Mouse (Mus musculus) layer of hippocampus, adult 18-20 months (tissue): Measurements from ENCODE around the gene Gan. TPM values are rescaled to one million over a fixed set of nuclear protein-coding genes. Genes with fewer than 3 reads are reported as not detected.

Experiments used
- DNase-seq, 2 experiments: peaks; one replicate each; pipeline ENCODE4 v3.0.0; 2022; ENCODE audit warnings: low spot score in 2 of 2
- long read RNA-seq: library from polyadenylated mRNA; stranded (forward); transcript quantifications from one replicate; pipeline ENCODE4 v2.0.0, GENCODE M21; 2021
- total RNA-seq, 2 experiments: library from RNA; stranded (reverse); gene quantifications; 2 replicates each; pipeline ENCODE4 v1.2.3; 2021

Gan gene
- 10 to 100 TPM; 18.5 to 19.4 TPM for total RNA-seq
- long read RNA-seq, partial matches to known transcripts = 0 of 8 reads
- long read RNA-seq, other reads (novel, unspliced or antisense) = 6 of 8 reads

DNA sequence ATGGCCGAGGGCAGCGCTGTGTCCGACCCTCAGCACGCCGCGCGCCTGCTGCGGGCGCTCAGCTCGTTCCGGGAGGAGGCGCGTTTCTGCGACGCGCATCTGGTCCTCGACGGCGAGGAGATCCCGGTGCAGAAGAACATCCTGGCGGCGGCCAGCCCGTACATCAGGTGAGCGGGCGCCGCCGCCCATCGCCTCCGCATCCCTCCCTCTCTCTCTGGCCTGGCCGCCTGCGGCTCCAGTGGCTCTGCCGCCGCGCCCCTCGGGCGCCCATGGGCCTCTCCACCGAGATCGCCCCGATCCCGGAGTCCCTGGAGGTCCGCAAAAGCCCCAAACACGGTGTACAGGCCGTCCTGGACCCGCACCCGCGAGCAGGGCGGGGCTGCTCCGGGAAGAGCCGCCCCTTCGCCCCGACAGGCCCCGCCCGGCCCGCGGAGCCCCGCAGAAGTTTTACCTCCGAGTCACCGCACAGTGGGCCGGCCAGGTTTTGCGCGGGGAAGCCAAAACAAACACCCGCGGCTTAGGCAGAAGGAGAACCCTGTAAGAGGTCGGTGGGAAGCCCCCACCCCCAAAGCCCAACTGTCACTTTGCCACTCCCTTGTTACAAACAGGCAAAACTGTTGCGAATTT is at the start of gene Gan:
TSS of gene Gan (plus strand) at position 1 of the 627 bp plus-strand sequence.
- no peak for DNase-seq

DNA sequence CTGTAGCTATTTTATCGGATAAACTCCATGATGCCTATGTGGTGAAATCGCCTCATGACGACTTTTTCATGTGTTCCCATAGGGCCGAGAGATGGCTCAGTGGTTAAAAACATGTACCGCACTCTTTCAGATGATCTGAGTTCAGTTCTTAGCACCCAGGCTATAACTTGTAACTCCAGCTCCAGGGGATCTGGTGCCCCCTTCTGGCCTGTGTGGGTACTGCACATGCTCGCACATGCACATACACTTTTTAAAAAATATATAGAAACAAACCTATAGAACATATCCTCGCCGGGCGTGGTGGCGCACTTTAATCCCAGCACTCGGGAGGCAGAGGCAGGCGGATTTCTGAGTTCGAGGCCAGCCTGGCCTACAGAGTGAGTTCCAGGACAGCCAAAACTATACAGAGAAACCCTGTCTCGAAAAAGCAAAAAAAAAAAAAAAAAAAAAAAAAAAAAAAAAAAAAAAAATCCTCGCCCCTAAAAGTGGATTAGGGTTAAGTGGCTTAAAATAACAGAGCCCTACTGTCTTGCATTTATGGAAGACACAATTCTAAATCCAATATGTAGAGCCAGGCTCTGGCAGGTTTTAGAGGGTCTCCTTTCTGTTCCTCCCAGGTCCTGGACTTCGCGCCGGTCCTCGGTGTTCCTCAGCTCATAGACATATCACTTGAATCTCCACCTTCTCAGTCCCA is 48.8 kb upstream of the Gan start:
- no peak for DNase-seq

DNA sequence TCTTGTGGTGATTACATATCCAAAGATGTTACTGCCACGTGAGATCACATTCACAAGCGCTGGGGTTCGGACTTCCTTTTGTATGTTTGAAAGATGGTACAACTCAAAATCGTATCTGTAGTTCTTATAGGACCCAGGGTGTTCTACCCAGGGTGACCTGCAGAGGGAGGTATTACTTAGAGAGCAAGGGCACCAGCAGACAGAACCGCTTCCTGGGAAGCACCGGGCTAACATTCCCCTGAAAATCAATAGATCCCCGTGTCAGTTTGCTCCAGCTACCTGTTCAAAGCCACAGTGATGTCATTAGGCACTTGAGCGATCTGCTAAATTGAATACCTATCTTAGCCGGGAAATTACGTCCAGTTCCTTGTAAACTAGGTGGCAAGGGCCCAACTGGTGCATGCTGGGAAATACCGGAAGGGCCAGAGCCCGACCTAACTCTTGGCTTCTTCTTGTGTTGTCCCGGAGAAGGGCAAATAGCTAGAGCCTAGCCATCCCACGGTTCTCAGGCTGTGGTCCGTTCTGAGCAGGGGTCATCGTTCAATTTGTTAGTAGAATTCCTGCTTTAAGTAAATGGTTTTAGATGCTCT is 48.0 kb upstream of the Gan start:
- peak in 1 of 2 experiments; percentile 69 for DNase-seq

DNA sequence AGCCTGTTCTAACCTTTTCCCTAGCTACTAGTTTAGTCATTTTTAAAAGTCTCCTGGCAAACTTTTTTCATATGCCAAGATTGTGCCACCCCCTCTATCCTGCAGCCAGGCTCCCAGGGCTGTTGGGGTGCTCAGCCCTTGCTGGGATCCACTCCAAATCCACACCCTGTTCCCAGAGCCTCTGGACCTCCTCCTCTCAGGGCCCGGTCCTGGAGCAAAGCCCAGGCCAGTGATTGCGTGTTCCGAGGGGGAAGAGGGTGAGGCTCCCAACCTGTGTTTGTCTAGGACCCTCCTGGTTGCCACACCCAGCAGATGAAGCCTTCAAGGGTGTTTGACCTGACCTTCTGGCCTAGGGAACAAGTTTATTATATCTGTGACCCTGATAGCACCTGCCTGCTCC is 46.3 kb upstream of the Gan start:
- no peak for DNase-seq

DNA sequence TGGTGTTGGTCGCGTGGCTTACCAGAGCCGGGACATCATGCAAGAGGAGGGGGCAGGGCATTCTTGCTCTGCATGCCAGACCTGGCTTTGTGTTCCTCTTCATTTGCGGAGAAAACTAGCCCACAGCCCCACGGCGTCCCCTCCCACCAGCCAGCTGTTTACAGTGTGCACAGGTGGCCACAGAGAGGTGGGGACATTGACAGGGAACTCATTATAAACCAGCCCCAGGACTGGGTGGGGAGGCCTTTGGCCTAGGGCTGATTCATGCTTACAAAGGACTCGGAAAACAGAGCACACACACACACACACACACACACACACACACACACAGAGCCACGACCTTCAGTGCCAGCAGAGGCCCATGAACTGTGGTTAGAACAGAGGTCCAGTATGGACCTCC is 45.7 kb upstream of the Gan start:
- DNase-seq = no peak

DNA sequence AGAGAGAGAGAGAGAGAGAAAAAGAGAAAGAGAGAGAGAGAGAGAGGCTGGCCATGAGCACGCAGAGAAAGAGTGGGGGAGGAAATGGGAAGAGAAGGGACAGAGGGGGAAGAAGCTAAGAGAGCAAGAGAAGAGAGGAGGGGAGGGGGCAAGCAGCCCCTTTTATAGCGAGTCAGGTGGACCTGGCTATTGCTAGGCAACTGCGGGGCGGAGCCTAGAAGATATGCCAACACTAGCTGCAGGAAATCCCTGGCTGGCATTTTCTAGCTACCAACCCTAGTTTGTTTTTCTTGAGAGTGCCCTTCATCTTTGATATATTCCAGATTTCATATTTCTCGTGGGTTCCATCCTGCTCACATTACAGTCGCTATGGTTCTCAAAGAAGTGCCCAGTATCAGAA is 42.8 kb upstream of the Gan start:
- DNase-seq = no peak

DNA sequence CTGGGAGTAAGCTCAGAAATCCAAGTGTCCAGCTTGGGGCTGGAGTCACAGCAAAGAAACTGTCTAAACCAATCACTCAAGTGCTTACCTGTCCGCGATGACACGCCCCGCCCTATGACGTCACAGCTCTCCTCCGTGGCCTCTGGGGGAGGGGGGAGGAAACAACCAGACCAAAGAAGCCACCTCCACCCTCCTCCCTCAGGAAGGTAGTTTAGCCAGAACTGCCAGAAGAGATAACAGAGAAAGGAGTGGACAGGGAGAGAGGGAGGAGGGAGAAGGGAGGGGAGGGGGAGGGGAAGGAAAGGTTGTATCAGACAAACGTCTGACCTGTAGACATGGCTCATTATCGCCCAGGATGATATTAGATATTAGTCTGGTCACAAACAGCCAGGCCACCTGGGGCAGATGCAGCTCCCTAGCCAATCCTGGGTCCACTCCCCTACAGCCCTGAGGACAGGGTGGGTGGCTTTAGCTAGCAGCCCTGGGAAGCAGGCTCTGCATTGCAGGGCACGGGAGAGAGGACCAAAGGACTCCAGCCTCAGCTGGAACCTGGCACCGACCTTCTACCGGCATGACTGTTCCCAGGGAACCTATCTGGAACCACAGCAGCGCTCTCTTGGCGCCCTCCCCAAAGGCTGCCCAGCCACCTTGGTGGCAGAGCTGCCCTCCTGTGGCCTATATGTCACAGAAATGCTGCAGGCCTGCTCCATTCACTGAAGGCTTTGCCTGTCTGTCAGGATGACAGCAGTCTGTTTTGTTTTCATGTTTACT is 42.1 kb upstream of the Gan start:
- DNase-seq = no peak

DNA sequence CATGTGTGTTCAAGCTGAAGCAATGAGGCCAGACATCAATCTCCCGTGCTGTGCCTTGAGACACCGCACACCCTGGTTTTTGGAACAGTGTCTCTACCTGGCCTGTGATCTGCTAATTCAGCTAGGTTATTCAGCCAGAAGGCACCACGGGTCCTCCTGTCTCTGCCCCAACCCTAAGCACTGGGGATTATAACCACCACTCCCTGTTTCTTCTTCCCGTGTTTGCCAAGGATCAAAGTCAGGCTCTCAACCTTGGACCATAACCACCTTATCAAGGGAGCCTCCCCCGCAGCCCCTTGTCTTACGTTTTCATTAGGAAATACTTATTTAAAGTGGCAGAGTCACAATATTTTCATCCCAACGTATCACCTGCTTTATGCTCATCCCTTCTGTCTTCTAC is 41.4 kb upstream of the Gan start:
- DNase-seq = no peak

DNA sequence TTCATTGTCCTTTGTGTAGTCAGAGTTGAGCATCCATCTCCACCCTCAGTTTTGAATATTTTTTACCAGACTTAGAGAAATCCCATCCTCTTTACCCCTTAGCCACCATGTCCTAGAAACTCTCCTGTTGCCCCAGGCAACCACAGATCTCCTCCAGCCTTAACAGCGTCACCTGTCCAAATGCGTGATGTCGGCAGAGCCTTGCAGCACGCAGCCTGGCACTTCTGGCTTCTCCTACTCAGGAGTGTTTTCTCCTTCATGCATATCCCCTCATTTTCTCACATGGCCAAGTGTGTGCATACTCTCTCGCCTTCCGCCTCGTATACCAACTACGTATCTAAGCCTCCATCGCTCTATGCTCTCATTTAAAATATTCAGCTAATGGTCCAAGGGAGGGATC is 39.5 kb upstream of the Gan start:
- no peak for DNase-seq

DNA sequence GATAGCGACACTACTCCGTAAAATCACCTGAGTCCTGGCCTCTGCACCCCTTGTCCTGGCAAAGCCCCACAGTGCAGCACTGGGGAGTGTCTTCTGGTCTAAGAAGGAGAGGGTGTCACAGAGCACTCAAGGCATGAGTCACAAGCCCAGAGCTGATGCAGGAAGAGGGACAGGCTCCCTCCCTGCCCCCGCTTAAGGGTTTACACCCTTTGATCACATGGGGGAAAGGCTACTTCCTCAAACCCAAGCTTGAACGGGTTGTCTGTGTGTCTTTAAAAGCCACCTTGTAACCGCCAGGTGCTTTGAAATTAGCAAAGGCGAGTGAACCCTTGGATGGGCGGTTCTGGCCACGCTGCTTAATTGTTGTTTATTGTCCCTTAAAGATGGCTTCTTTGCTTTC is 36.7 kb upstream of the Gan start:
- no peak for DNase-seq

DNA sequence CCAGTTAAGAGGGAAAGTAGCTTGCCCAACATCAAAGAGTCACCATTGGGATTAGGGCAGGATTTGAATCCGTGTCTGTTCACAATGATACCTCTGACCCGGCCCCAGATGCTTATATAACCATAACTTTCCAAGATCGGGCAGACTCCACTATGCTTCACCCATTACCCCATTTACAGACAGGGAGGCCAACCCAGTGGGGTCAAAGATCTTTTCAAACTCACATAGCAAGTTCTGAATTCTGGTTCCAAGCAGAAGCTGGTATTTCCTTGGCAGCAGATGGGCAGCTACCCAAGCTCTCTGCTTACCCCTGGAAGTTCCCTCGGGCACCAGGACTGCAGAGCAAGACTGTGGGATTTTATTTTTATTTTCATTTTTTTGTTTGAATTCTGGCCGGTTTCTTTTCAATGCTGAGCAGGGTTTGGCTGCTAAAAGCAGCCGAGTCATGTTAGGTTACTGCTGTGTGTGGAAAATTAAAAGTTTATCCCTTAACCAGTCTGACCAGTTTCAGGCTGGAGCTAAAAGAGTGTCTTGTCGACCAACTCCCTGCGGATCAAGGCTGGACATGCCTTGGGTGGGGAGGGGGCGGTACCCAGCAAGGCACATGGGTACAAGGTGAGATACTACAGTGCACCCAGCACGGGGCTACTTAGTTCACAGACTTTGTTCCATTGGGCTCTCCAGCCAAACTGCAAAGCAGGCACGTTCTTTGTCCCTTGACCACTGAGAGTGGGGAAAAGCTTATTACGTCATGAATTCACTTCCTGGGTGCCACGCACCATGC is 33.9 kb upstream of the Gan start:
- no peak for DNase-seq

DNA sequence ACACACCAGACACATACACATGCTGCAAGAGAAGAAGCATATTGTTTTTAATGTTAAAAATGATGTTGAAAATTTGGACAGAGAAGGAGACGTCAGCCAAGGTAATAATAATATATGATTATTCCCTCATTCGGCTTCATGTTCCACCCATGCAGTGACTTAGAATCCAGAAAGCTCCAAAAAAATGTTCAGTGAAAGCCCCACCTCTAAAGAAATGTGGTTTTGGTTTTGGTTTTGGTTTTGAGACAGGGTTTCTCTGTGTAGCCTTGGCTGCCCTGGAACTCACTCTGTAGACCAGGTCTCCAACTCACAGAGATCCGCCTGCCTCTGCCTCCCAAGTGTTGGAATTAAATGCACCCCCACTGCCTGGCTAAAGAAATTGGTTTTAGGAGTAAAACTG is 32.1 kb upstream of the Gan start:
- no peak for DNase-seq

DNA sequence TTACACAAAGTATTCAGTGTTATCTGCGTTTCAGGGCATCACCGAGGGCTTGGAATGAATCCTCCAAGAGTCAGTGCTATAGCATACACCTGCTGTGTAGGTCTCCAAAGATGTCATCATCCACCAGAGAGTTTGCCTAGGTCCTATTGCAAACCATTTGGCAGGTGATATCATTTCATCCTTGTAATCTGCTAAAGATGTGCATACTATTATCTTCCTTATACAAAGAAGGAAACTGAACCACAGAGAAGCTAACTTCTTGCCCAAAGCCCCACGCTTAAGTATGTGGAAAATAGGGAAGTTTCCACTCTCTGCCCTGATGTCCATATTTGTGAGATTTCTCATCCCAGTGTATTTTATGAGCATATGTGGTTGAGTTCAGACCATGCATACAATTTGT is 31.5 kb upstream of the Gan start:
- no peak for DNase-seq

DNA sequence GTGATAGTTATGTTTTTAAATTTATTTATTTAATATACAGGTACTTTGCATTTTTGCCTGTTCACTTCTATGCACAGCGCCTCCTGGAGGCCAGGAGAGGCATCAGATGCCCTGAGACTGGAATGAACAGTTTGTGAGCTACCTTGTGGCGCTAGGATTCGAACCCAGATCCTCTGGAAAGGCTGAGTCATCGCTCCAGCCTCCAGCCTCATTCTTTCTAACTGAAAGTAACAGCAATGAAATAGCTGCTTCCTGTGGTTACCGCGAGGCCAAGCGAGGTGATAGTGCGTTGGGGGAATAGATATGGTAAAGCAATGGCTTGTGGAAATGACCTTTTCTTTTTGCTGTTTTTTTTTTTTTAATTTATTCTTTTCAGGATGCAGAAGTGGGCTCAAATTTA is 30.9 kb upstream of the Gan start:
- DNase-seq = no peak

DNA sequence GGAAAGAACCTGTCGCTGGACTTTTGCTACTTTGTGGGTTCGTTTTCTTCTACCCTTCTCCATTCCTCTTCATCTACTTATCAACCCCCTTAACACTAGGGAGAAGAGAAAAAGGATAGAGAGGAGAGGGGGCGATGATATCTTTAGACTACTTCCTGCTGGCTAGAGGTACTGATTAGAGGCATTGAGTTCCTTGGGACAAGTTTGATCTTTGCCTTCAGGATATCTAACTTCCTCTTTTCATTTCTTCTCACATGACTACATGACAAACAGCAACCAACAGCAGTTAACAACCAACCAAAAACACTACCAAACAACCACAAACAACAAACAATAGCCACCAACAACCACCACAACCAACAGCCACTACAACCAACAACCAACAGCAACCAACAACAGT is 24.2 kb upstream of the Gan start:
- DNase-seq = no peak

DNA sequence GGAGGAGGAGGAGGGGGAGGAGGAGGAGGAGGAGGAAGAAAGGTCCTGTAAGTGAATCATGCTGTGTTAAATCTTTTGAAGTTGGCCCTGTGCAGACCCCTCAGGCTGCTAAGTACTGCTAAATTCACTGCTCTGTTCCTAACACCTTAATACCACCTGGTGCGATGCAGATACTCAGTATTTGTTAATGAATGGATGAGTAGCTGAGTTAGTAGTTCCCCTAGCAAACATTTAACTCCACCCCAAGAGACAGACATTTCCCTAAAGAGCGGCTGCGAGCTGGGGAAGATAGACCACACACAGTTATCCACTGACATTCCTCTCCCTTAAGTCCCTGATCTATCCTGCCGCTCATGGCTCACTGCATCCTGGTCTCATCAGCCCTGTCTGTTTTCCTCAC is 21.6 kb upstream of the Gan start:
- DNase-seq = no peak

DNA sequence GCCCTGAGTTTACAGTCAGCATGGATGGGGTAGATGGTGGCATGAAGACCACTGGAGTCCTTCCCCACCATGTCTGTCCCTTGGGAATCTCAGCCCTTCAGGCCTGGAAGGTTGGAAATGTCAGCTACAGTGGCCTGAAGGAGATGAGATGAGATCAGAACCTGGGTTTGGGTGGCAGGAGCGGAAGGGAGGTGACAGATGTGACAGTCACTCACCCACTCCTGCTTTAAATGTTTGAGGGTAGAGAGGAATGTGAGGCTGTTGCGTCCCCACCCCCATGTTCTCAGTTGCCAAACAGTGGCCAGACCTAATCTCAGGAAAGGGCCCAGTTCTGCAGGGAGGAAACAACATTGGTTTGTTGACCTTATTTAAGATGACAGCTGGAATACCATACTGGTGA is 21.2 kb upstream of the Gan start:
- no peak for DNase-seq

DNA sequence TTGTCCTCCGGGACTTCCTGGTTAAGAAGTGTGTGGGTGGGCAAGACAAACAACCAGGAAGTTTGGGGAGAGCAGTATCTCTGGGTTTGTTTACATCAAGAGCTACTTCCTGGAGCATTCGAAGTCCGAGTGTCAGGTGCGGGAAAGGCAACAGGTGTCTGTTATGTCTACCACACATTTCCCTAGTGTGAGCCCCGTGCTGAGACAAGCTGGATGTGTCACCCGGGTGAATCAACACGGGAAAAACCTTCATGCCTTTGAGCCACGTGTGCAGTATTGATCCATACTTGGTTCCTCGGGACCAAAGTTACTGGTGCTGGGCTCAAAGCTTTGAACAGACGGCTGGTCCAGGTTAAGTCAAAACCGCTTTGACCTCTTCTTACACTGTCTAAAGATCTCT is 20.6 kb upstream of the Gan start:
- no peak for DNase-seq

DNA sequence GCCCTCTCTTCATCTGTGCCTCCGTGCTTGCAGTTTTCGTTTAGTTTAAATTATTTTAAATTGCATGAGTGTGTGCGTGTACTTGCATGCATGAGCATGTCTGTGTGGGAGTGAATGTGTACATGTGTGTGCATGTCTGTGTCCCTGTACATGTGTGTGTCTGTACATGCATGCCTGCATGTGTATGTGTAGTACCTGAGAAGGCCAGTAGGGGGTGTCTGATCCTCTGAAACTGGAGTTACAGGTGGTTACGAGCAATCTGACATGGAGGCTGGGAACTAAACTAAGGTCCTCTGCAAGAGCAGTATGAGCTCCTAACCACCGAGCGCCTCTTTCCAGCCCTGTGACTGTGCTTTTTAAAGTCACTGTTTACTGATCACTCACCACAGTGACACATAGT is 9.4 kb upstream of the Gan start:
- no peak for DNase-seq

DNA sequence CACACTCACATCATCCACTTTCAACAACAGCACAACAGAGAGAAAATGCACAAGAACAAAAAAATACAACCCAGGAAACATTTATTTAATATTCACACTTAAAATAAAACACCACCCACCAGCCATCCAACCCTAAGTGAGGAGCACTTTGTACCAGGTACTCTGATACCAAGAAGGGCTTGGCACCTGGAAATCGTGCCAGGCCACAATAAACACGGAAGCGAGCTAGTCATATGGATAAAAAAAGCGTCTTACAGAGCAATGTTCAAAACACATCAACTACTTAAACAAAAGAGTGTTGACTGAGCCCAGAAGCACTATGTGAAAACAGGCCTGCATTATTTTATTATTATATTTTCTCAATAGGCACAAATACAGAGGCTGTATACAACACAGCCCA is 1.8 kb upstream of the Gan start:
- DNase-seq = no peak
